Mouse (Mus musculus) neural tube, embryonic 11.5 days (tissue): ENCODE results near the gene Igll1. TPM values are rescaled to one million over a fixed set of nuclear protein-coding genes. Genes with fewer than 3 reads are reported as not detected.
"Not testable (repeated sequence)": the region's sequence is repeated elsewhere in the genome, so short reads cannot be mapped to it uniquely, and the experiment has no call there.

Experiments used
- ATAC-seq: fragments of 200-750 bp; cut with Nextera tagmentation; 2 replicates; pipeline ENCODE4 v1.8.0; 2017; ENCODE audit warnings: moderate number of reproducible peaks, mild to moderate bottlenecking, moderate TSS enrichment, moderate library complexity; ENCODE audit not compliant: insufficient read depth, low FRiP score, low TSS enrichment
- DNase-seq: peaks from one replicate; pipeline ENCODE4 v3.0.0-alpha.2; 2015; ENCODE audit warnings: low spot score
- H3K27ac ChIP-seq: fragments of 300-500 bp; sonication (generic); 2 replicates; pipeline ENCODE4 v1.5.1; 2014; ENCODE audit warnings: low read depth, mild to moderate bottlenecking, low read length
- H3K27me3 ChIP-seq: fragments of 300-500 bp; sonication (generic); 2 replicates; pipeline ENCODE4 v1.6.1; 2014; ENCODE audit warnings: mild to moderate bottlenecking, low read length, mixed read lengths; ENCODE audit not compliant: control insufficient read depth, insufficient read depth
- H3K36me3 ChIP-seq: fragments of 300-500 bp; sonication (generic); 2 replicates; pipeline ENCODE4 v1.6.1; 2014; ENCODE audit warnings: mild to moderate bottlenecking, low read length, moderate library complexity, mixed read lengths; ENCODE audit not compliant: control insufficient read depth, insufficient read depth
- H3K4me1 ChIP-seq: fragments of 300-500 bp; sonication (generic); 2 replicates; pipeline ENCODE4 v1.6.1; 2014; ENCODE audit warnings: low read length, mixed read lengths; ENCODE audit not compliant: control insufficient read depth, insufficient read depth
- H3K4me2 ChIP-seq: fragments of 300-500 bp; sonication (generic); 2 replicates; pipeline ENCODE4 v1.6.1; 2014; ENCODE audit warnings: low read depth, mild to moderate bottlenecking, moderate library complexity
- H3K4me3 ChIP-seq: fragments of 300-500 bp; sonication (generic); 2 replicates; pipeline ENCODE4 v1.5.1; 2014; ENCODE audit warnings: low read depth, low read length
- H3K9ac ChIP-seq: fragments of 300-500 bp; sonication (generic); 2 replicates; pipeline ENCODE4 v1.6.1; 2014; ENCODE audit warnings: mild to moderate bottlenecking, low read length
- H3K9me3 ChIP-seq: fragments of 300-500 bp; sonication (generic); 2 replicates; pipeline ENCODE4 v1.6.1; 2016; ENCODE audit warnings: low read length; ENCODE audit not compliant: control insufficient read depth
- WGBS: fragments of 180-500 bp; shearing (Covaris S2); extraction: QIAGEN DNeasy Blood & Tissue Kit; methylation state at CpG from one replicate; pipeline ENCODE4 v1.1.7; 2014; 5-methylcytosine and 5-hydroxymethylcytosine counted together
- polyA plus RNA-seq: library from polyadenylated mRNA; unstranded; fragments of >200 nt; fragmentation: Nextera tagmentation; extraction: Ambion mirVana; gene quantifications from 2 replicates; pipeline ENCODE4 v1.2.1, GENCODE M21; 2014

The Igll1 gene
- polyA plus RNA-seq, 1 experiment from 2014 or later, result not detected

- WGBS, result 85% methylated on average over 3 of the region's 3 CpGs
- no peak for DNase-seq
Measured at GRCm38 (mm10) chr16:16862288-16862687, 1.5 kb downstream of the Igll1 start.

GRCm38 (mm10) chr16:16856731-16857476 is 6.9 kb downstream of the Igll1 start:
- H3K4me3 ChIP-seq, result no peak overlapping the region
- DNase-seq, result no peak
- no peaks in the 10 kb centered on the region for H3K9me3 ChIP-seq
- H3K27me3 ChIP-seq, result no peaks in the 10 kb centered on the region
- no peaks in the 10 kb centered on the region for H3K4me1 ChIP-seq
- no peaks in the 10 kb centered on the region for H3K36me3 ChIP-seq
- H3K27ac ChIP-seq, result no peak overlapping the region
- no peak overlapping the region for H3K4me2 ChIP-seq
- ATAC-seq, result no peak
- WGBS, result 80% methylated on average over 13 of the region's 13 CpGs
- H3K9ac ChIP-seq, result no peak overlapping the region

More at GRCm38 (mm10) chr16:16862288-16862687, 1.5 kb downstream of the Igll1 start:
- no peaks in the 10 kb centered on the region for H3K27me3 ChIP-seq
- H3K4me3 ChIP-seq, result no peak overlapping the region
- H3K9me3 ChIP-seq, result no peaks in the 10 kb centered on the region
- ATAC-seq, result no peak
- no peaks in the 10 kb centered on the region for H3K36me3 ChIP-seq
- no peak overlapping the region for H3K9ac ChIP-seq
- no peaks in the 10 kb centered on the region for H3K4me1 ChIP-seq
- no peak overlapping the region for H3K4me2 ChIP-seq
- H3K27ac ChIP-seq, result no peak overlapping the region

- H3K4me1 ChIP-seq, H3K27me3 ChIP-seq, H3K4me2 ChIP-seq, DNase-seq, H3K36me3 ChIP-seq, H3K9me3 ChIP-seq, H3K27ac ChIP-seq, H3K4me3 ChIP-seq, ATAC-seq, H3K9ac ChIP-seq: not testable (repeated sequence)
- WGBS, result 87% methylated on average over 9 of the region's 9 CpGs
Measured at GRCm38 (mm10) chr16:16856054-16856453, 7.7 kb downstream of the Igll1 start.

GRCm38 (mm10) chr16:16855541-16855940 is 8.2 kb downstream of the Igll1 start:
- H3K4me2 ChIP-seq, result no peak overlapping the region
- no peak for DNase-seq
- H3K27ac ChIP-seq, result no peak overlapping the region
- H3K27me3 ChIP-seq, result no peaks in the 10 kb centered on the region
- H3K36me3 ChIP-seq, result no peaks in the 10 kb centered on the region
- no peak overlapping the region for H3K9ac ChIP-seq
- no peaks in the 10 kb centered on the region for H3K9me3 ChIP-seq
- no peak for ATAC-seq
- WGBS, result 91% methylated on average over 1 of the region's 1 CpGs
- H3K4me1 ChIP-seq, result no peaks in the 10 kb centered on the region
- no peak overlapping the region for H3K4me3 ChIP-seq

GRCm38 (mm10) chr16:16854836-16855235 is 8.9 kb downstream of the Igll1 start:
- Histone ChIP-seq H3K4me3 (no peak overlapping the region), H3K27me3 (no peaks in the 10 kb centered on the region), H3K9ac (no peak overlapping the region), H3K9me3 (no peaks in the 10 kb centered on the region), H3K4me2 (no peak overlapping the region), H3K36me3 (no peaks in the 10 kb centered on the region), H3K4me1 (no peaks in the 10 kb centered on the region), H3K27ac (no peak overlapping the region)
- WGBS, result 29% methylated on average over 6 of the region's 6 CpGs
- ATAC-seq (no peak), DNase-seq (peak; percentile 19)

GRCm38 (mm10) chr16:16852411-16852810 is 11.4 kb downstream of the Igll1 start:
- no peak for DNase-seq
- H3K4me3 ChIP-seq, result no peak overlapping the region
- H3K27ac ChIP-seq, result no peak overlapping the region
- H3K4me1 ChIP-seq, result no peaks in the 10 kb centered on the region
- no peak overlapping the region for H3K9ac ChIP-seq
- no peak for ATAC-seq
- H3K27me3 ChIP-seq, result no peaks in the 10 kb centered on the region
- WGBS, result 89% methylated on average over 3 of the region's 3 CpGs
- H3K36me3 ChIP-seq, result no peaks in the 10 kb centered on the region
- no peaks in the 10 kb centered on the region for H3K9me3 ChIP-seq
- H3K4me2 ChIP-seq, result no peak overlapping the region

- no peak for DNase-seq
- Histone ChIP-seq H3K27ac (no peak overlapping the region), H3K36me3 (no peaks in the 10 kb centered on the region), H3K9ac (no peak overlapping the region), H3K9me3 (no peaks in the 10 kb centered on the region), H3K27me3 (no peaks in the 10 kb centered on the region), H3K4me2 (no peak overlapping the region), H3K4me3 (no peak overlapping the region), H3K4me1 (no peaks in the 10 kb centered on the region)
- no peak for ATAC-seq
Measured at GRCm38 (mm10) chr16:16849196-16849595, 14.6 kb downstream of the Igll1 start.

GRCm38 (mm10) chr16:16829671-16830070 is 34.1 kb downstream of the Igll1 start:
- no peak overlapping the region for H3K4me3 ChIP-seq
- no peaks in the 10 kb centered on the region for H3K27me3 ChIP-seq
- H3K27ac ChIP-seq, result no peak overlapping the region
- WGBS, result 87% methylated on average over 3 of the region's 3 CpGs
- H3K4me2 ChIP-seq, result no peak overlapping the region
- no peak overlapping the region for H3K9ac ChIP-seq
- H3K36me3 ChIP-seq, result no peaks in the 10 kb centered on the region
- no peak for DNase-seq
- no peaks in the 10 kb centered on the region for H3K4me1 ChIP-seq
- ATAC-seq, result peak; percentile 43; the same call in 1 of the 2 replicates
- H3K9me3 ChIP-seq, result no peaks in the 10 kb centered on the region
